Mouse (Mus musculus): Measurements from ENCODE around the gene Abca8a. TPM values are rescaled to one million over a fixed set of nuclear protein-coding genes. Genes with fewer than 3 reads are reported as not detected.

Abca8a gene
- under 1 TPM in 1 of 2 experiments, not detected in 1; 0.27 TPM for polyA plus RNA-seq (2017; shearing (Covaris generic))

DNA sequence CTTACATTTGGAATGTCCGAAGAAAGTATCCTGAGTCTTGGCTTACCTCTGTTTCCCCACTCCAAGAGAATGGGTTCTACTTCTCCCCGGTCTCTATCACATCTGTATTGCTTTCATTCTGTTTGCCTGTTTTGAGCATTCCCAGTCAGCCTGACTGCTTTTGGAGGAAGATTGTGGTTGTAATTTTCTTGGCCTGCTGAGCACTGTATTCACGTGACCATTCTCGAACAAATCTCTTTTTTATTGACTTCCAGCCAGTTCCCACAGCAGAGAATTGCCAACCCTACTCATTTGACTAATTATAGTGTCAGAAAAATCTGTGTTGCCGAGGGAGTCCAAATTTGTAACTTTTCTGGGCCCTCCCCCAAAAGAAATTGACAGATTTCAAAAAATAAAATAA, at the start of gene Abca8a:
TSS of gene Abca8a (minus strand) at position 121 of the 400 bp plus-strand sequence.

DNA sequence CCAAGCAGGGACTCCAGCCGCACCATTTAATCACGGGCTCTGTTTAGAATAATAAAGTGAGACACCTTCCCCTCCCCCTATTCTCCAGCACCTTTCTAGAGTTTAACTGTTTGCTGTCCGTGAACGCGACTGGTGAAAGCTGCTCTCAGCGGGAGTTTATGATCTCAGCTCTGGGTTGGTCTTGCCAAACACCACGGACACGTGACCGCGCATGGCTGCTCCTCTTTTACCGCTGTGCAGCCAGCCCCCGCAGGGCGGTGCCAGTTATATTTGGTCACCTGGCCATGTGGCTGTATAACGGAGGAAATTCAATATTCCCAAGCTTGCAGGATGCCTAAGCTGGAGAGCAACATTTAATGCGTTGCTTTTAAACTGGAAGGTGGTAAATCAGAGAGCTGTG, 100.2 kb downstream of the Abca8a start, which contains the start of gene Abca8b:
TSS of gene Abca8b (minus strand) at position 222 of the 400 bp plus-strand sequence.

Other genes starting within 250 kb of the Abca8a start
- gene Abca8b, start 100.1 kb downstream of the Abca8a start, polyA plus RNA-seq (2017; shearing (Covaris generic)), result not detected
- gene Abca9, start 72.2 kb upstream of the Abca8a start, polyA plus RNA-seq (2017; shearing (Covaris generic)), result under 1 TPM in 1 of 2 experiments, not detected in 1; 0.06 TPM
- gene Abca6, start 155.8 kb upstream of the Abca8a start, polyA plus RNA-seq (2017; shearing (Covaris generic)), result not detected
- under 1 TPM; 0.30 to 0.75 TPM for gene Abca5, start 241.7 kb upstream of the Abca8a start, polyA plus RNA-seq (2017; shearing (Covaris generic))